Mouse (Mus musculus): ENCODE data around the gene A630076J17Rik.

Gene A630076J17Rik

GRCm38 (mm10) chr3:107230527-107230926 is at the start of gene A630076J17Rik:
Gene A630076J17Rik (plus strand): TSS chr3:107230614.
- in situ Hi-C loops (cut with MboI; ENCODE audit: low pct_unique_long_range_greater_than_20kb in 1 of 2, low sequenced_read_pairs in 2 of 2, unreplicated experiment in 1 of 2), result loop anchor here (5.0 kb wide), 2 partner anchors 42 to 232 kb away; no protein-coding TSS in a partner anchor

- in situ Hi-C loops (cut with MboI; ENCODE audit: low pct_unique_long_range_greater_than_20kb in 1 of 2, low sequenced_read_pairs in 2 of 2, unreplicated experiment in 1 of 2), result no loop called here
Observed at GRCm38 (mm10) chr3:107180860-107181259, 49.6 kb upstream of the A630076J17Rik start.

- in situ Hi-C loops (cut with MboI; ENCODE audit: low pct_unique_long_range_greater_than_20kb in 1 of 2, low sequenced_read_pairs in 2 of 2, unreplicated experiment in 1 of 2), result no loop called here
Observed at GRCm38 (mm10) chr3:107182756-107183155, 47.7 kb upstream of the A630076J17Rik start, which contains the start of gene Kcna10. Gene Kcna10 (plus strand): TSS chr3:107183056.

- in situ Hi-C loops (cut with MboI; ENCODE audit: low pct_unique_long_range_greater_than_20kb in 1 of 2, low sequenced_read_pairs in 2 of 2, unreplicated experiment in 1 of 2), result no loop called here
Observed at GRCm38 (mm10) chr3:107183178-107183577, 47.2 kb upstream of the A630076J17Rik start.

- in situ Hi-C loops (cut with MboI; ENCODE audit: low pct_unique_long_range_greater_than_20kb in 1 of 2, low sequenced_read_pairs in 2 of 2, unreplicated experiment in 1 of 2), result no loop called here
Observed at GRCm38 (mm10) chr3:107185597-107185996, 44.8 kb upstream of the A630076J17Rik start.

- in situ Hi-C loops (cut with MboI; ENCODE audit: low pct_unique_long_range_greater_than_20kb in 1 of 2, low sequenced_read_pairs in 2 of 2, unreplicated experiment in 1 of 2), result no loop called here
Observed at GRCm38 (mm10) chr3:107187022-107187421, 43.4 kb upstream of the A630076J17Rik start.

- in situ Hi-C loops (cut with MboI; ENCODE audit: low pct_unique_long_range_greater_than_20kb in 1 of 2, low sequenced_read_pairs in 2 of 2, unreplicated experiment in 1 of 2), result no loop called here
Observed at GRCm38 (mm10) chr3:107188226-107188899, 42.1 kb upstream of the A630076J17Rik start.

- in situ Hi-C loops (cut with MboI; ENCODE audit: low pct_unique_long_range_greater_than_20kb in 1 of 2, low sequenced_read_pairs in 2 of 2, unreplicated experiment in 1 of 2), result loop anchor here in 1 of 2 experiments (5.0 kb wide), 1 partner anchor 99 kb away; the partner anchor contains the start of gene Kcna2
Observed at GRCm38 (mm10) chr3:107201310-107202180, 28.9 kb upstream of the A630076J17Rik start.

GRCm38 (mm10) chr3:107204413-107204812 is 26.0 kb upstream of the A630076J17Rik start:
- in situ Hi-C loops (cut with MboI; ENCODE audit: low pct_unique_long_range_greater_than_20kb in 1 of 2, low sequenced_read_pairs in 2 of 2, unreplicated experiment in 1 of 2), result loop anchor here in 1 of 2 experiments (5.0 kb wide), 1 partner anchor 102 kb away; the partner anchor contains the start of gene Kcna2

GRCm38 (mm10) chr3:107205170-107205569 is 25.2 kb upstream of the A630076J17Rik start:
- in situ Hi-C loops (cut with MboI; ENCODE audit: low pct_unique_long_range_greater_than_20kb in 1 of 2, low sequenced_read_pairs in 2 of 2, unreplicated experiment in 1 of 2), result no loop called here

GRCm38 (mm10) chr3:107205994-107206393 is 24.4 kb upstream of the A630076J17Rik start:
- in situ Hi-C loops (cut with MboI; ENCODE audit: low pct_unique_long_range_greater_than_20kb in 1 of 2, low sequenced_read_pairs in 2 of 2, unreplicated experiment in 1 of 2), result no loop called here

- in situ Hi-C loops (cut with MboI; ENCODE audit: low pct_unique_long_range_greater_than_20kb in 1 of 2, low sequenced_read_pairs in 2 of 2, unreplicated experiment in 1 of 2), result no loop called here
Observed at GRCm38 (mm10) chr3:107206490-107207150, 23.8 kb upstream of the A630076J17Rik start.

- in situ Hi-C loops (cut with MboI; ENCODE audit: low pct_unique_long_range_greater_than_20kb in 1 of 2, low sequenced_read_pairs in 2 of 2, unreplicated experiment in 1 of 2), result no loop called here
Observed at GRCm38 (mm10) chr3:107207625-107208253, 22.7 kb upstream of the A630076J17Rik start.

- in situ Hi-C loops (cut with MboI; ENCODE audit: low pct_unique_long_range_greater_than_20kb in 1 of 2, low sequenced_read_pairs in 2 of 2, unreplicated experiment in 1 of 2), result no loop called here
Observed at GRCm38 (mm10) chr3:107214606-107215005, 15.8 kb upstream of the A630076J17Rik start.

- in situ Hi-C loops (cut with MboI; ENCODE audit: low pct_unique_long_range_greater_than_20kb in 1 of 2, low sequenced_read_pairs in 2 of 2, unreplicated experiment in 1 of 2), result no loop called here
Observed at GRCm38 (mm10) chr3:107216400-107217100, 13.9 kb upstream of the A630076J17Rik start.

GRCm38 (mm10) chr3:107217101-107217480 is 13.3 kb upstream of the A630076J17Rik start:
- in situ Hi-C loops (cut with MboI; ENCODE audit: low pct_unique_long_range_greater_than_20kb in 1 of 2, low sequenced_read_pairs in 2 of 2, unreplicated experiment in 1 of 2), result no loop called here

GRCm38 (mm10) chr3:107218572-107218971 is 11.8 kb upstream of the A630076J17Rik start:
- in situ Hi-C loops (cut with MboI; ENCODE audit: low pct_unique_long_range_greater_than_20kb in 1 of 2, low sequenced_read_pairs in 2 of 2, unreplicated experiment in 1 of 2), result no loop called here

- in situ Hi-C loops (cut with MboI; ENCODE audit: low pct_unique_long_range_greater_than_20kb in 1 of 2, low sequenced_read_pairs in 2 of 2, unreplicated experiment in 1 of 2), result no loop called here
Observed at GRCm38 (mm10) chr3:107221608-107222007, 8.8 kb upstream of the A630076J17Rik start, which contains the start of gene Cym. Gene Cym (minus strand): TSS chr3:107221732.

Data from mouse embryonic stem cell (cell line).